Mouse (Mus musculus): Measurements from ENCODE around the gene Tmed1. TPM values are rescaled to one million over a fixed set of nuclear protein-coding genes. Genes with fewer than 3 reads are reported as not detected.
"Not testable (repeated sequence)": the region's sequence is repeated elsewhere in the genome, so short reads cannot be mapped to it uniquely, and the experiment has no call there.

Tmed1 gene
- total and polyA plus RNA-seq, 3 experiments, result 40.9 to 48.1 (median 47.2) TPM

GRCm38 (mm10) chr9:21527100-21527801, 17.2 kb upstream of the Tmed1 start:
- intact Hi-C loops (cut with DNase I), result no loop called here
- no peak overlapping the region for H3K4me3 ChIP-seq
- H3K79me2 ChIP-seq (replicated peaks; ENCODE audit: control insufficient read depth, insufficient read depth, low read length), result no peaks in the 10 kb centered on the region
- no peak for DNase-seq
- no peak overlapping the region for H3K9ac ChIP-seq (ENCODE audit: low read depth, low read length)
- no peaks in the 10 kb centered on the region for H3K4me1 ChIP-seq (ENCODE audit: control insufficient read depth, insufficient read depth, low read length)
- no peaks in the 10 kb centered on the region for H3K27me3 ChIP-seq (ENCODE audit: control insufficient read depth, insufficient read depth, low read length)
- no peaks in the 10 kb centered on the region for H3K36me3 ChIP-seq (ENCODE audit: control insufficient read depth, insufficient read depth, low read length)
- 100% methylated on average over 2 of the region's 2 CpGs for WGBS
- no peak for TF ChIP-seq EP300 (IDR thresholded peaks at IDR 0.05; ENCODE audit: insufficient read depth, low read depth, low read length)
- no peak for TF ChIP-seq CTCF (IDR thresholded peaks at IDR 0.05)
- TF ChIP-seq POLR2A (IDR thresholded peaks at IDR 0.05; ENCODE audit: insufficient read depth, low read depth, low read length), result no peak
- H3K27ac ChIP-seq, result no peak overlapping the region

- no peaks in the 10 kb centered on the region for H3K4me1 ChIP-seq (ENCODE audit: control insufficient read depth, insufficient read depth, low read length)
- no peak overlapping the region for H3K27ac ChIP-seq
These were observed 16.5 kb upstream of the Tmed1 start for GRCm38 (mm10) chr9:21526634-21526944.

GRCm38 (mm10) chr9:21525937-21526633, 16.0 kb upstream of the Tmed1 start, which contains the start of gene AB124611:
Gene AB124611 (plus strand): TSS chr9:21526176.
- WGBS, result 52% methylated on average over 14 of the region's 14 CpGs
- peak within 1 kb of the TSS; percentile 12; the same call in 1 of the 2 replicates for H3K27ac ChIP-seq
- no peaks in the 10 kb centered on the region for H3K36me3 ChIP-seq (ENCODE audit: control insufficient read depth, insufficient read depth, low read length)
- H3K9ac ChIP-seq (ENCODE audit: low read depth, low read length), result no peak within 1 kb of the TSS
- intact Hi-C loops (cut with DNase I), result no loop called here
- H3K4me1 ChIP-seq (ENCODE audit: control insufficient read depth, insufficient read depth, low read length), result no peaks in the 10 kb centered on the region
- H3K79me2 ChIP-seq (replicated peaks; ENCODE audit: control insufficient read depth, insufficient read depth, low read length), result no peaks in the 10 kb centered on the region
- peak; percentile 53 to 74 for DNase-seq
- TF ChIP-seq POLR2A (IDR thresholded peaks at IDR 0.05; ENCODE audit: insufficient read depth, low read depth, low read length) (no peak), CTCF (IDR thresholded peaks at IDR 0.05) (no peak), EP300 (IDR thresholded peaks at IDR 0.05; ENCODE audit: insufficient read depth, low read depth, low read length) (no peak)
- H3K27me3 ChIP-seq (ENCODE audit: control insufficient read depth, insufficient read depth, low read length), result no peaks in the 10 kb centered on the region
- no peak within 1 kb of the TSS for H3K4me3 ChIP-seq

More at GRCm38 (mm10) chr9:21526634-21526944, 16.5 kb upstream of the Tmed1 start:
- TF ChIP-seq EP300 (IDR thresholded peaks at IDR 0.05; ENCODE audit: insufficient read depth, low read depth, low read length) (no peak), CTCF (IDR thresholded peaks at IDR 0.05) (no peak), POLR2A (IDR thresholded peaks at IDR 0.05; ENCODE audit: insufficient read depth, low read depth, low read length) (no peak)
- intact Hi-C loops (cut with DNase I), result no loop called here
- Histone ChIP-seq H3K79me2 (replicated peaks; ENCODE audit: control insufficient read depth, insufficient read depth, low read length) (no peaks in the 10 kb centered on the region), H3K36me3 (ENCODE audit: control insufficient read depth, insufficient read depth, low read length) (no peaks in the 10 kb centered on the region), H3K9ac (ENCODE audit: low read depth, low read length) (no peak overlapping the region), H3K4me3 (no peak overlapping the region), H3K27me3 (ENCODE audit: control insufficient read depth, insufficient read depth, low read length) (no peaks in the 10 kb centered on the region)
- DNase-seq, result peak in 1 of 2 experiments; percentile 20
- WGBS, result 63% methylated on average over 3 of the region's 3 CpGs

GRCm38 (mm10) chr9:21525142-21525936, 15.3 kb upstream of the Tmed1 start:
- intact Hi-C loops (cut with DNase I), result no loop called here
- Histone ChIP-seq H3K9ac (ENCODE audit: low read depth, low read length) (no peak overlapping the region), H3K36me3 (ENCODE audit: control insufficient read depth, insufficient read depth, low read length) (no peaks in the 10 kb centered on the region), H3K27me3 (ENCODE audit: control insufficient read depth, insufficient read depth, low read length) (no peaks in the 10 kb centered on the region), H3K27ac (peak overlapping the region; percentile 12; the same call in 1 of the 2 replicates), H3K4me1 (ENCODE audit: control insufficient read depth, insufficient read depth, low read length) (no peaks in the 10 kb centered on the region), H3K4me3 (no peak overlapping the region), H3K79me2 (replicated peaks; ENCODE audit: control insufficient read depth, insufficient read depth, low read length) (no peaks in the 10 kb centered on the region)
- DNase-seq, result peak in 1 of 2 experiments; percentile 40
- TF ChIP-seq EP300 (IDR thresholded peaks at IDR 0.05; ENCODE audit: insufficient read depth, low read depth, low read length), result no peak
- TF ChIP-seq POLR2A (IDR thresholded peaks at IDR 0.05; ENCODE audit: insufficient read depth, low read depth, low read length), result no peak
- TF ChIP-seq CTCF (IDR thresholded peaks at IDR 0.05), result no peak
- WGBS, result 50% methylated on average over 7 of the region's 7 CpGs

- H3K27ac ChIP-seq; H3K4me3 ChIP-seq; H3K79me2 ChIP-seq (replicated peaks; ENCODE audit: control insufficient read depth, insufficient read depth, low read length); H3K9ac ChIP-seq (ENCODE audit: low read depth, low read length); H3K4me1 ChIP-seq (ENCODE audit: control insufficient read depth, insufficient read depth, low read length); H3K36me3 ChIP-seq (ENCODE audit: control insufficient read depth, insufficient read depth, low read length); intact Hi-C loops (cut with DNase I); DNase-seq; H3K27me3 ChIP-seq (ENCODE audit: control insufficient read depth, insufficient read depth, low read length): not testable (repeated sequence)
- WGBS, result 83% methylated on average over 6 of the region's 6 CpGs
These were observed 8.6 kb upstream of the Tmed1 start for GRCm38 (mm10) chr9:21518690-21519089.

Data from heart, adult 2 months (tissue).